Mouse (Mus musculus): ENCODE measurements at regions not wholly inside any gene's neighbourhood (a gene's known extent, or its start where the extent isn't known, plus 50 kb on each side); places are given as distances from the start of the nearest gene placed in this dataset.

DNA sequence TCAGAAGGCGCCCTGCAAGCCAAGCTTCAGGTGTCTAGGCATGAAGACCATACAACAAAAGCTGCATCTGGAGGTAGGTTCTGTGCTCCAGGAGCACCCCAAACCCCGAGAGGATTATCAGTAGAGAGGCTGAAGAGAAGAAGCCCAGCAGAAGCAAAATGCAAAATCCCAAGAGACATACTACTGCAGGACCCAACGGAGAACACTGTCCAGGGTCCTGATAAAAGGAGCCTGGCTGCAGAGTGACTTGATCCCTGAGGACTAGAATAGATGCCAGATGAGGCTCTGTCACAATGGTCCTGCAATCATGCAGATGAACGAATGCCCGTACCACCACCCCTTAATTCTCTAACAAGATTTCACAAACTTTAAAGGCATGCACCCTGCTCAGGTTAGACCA lies 455.0 kb upstream of the Kdm8 start:
- H3K27me3 ChIP-seq (replicated peaks) = no peaks in the 10 kb centered on the region
- ATAC-seq (ENCODE audit: low FRiP score, low read depth) = no peak
- H3K4me1 ChIP-seq = no peaks in the 10 kb centered on the region
- 70% methylated on average over 5 of the region's 5 CpGs for WGBS
- H3K9me3 ChIP-seq = no peaks in the 10 kb centered on the region
- H3K27ac ChIP-seq = no peak overlapping the region
- no peaks in the 10 kb centered on the region for H3K36me3 ChIP-seq
- H3K4me2 ChIP-seq (replicated peaks) = no peak overlapping the region
- H3K4me3 ChIP-seq = no peak overlapping the region
- no peak overlapping the region for H3K9ac ChIP-seq

DNA sequence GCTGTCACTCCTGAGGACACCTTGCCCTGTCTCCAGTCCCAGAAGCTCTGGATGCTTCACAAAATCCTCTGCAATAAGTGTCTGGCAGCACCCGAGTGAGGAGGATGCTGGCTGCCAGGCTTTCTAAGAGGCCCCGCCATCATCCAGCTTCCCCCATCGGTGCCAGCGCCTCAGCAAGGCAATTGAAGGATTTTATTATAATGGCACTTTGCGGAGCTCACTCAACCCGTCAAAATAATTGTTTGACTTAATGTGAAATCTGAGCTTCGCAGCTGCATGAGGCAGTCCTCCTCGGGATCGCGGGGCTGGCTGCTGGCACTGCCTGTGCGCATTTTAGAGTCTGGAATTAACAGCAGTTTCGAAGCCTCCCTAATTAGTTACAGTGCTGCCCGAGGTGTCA lies 453.8 kb upstream of the Kdm8 start:
- peak overlapping the region; percentile 36 for H3K4me2 ChIP-seq (replicated peaks)
- no peak for ATAC-seq (ENCODE audit: low FRiP score, low read depth)
- H3K27me3 ChIP-seq (replicated peaks) = no peaks in the 10 kb centered on the region
- 22% methylated on average over 13 of the region's 13 CpGs for WGBS
- no peaks in the 10 kb centered on the region for H3K4me1 ChIP-seq
- no peak overlapping the region for H3K9ac ChIP-seq
- H3K4me3 ChIP-seq = no peak overlapping the region
- no peaks in the 10 kb centered on the region for H3K36me3 ChIP-seq
- H3K27ac ChIP-seq = no peak overlapping the region
- H3K9me3 ChIP-seq = peaks cover under 1% of the 10 kb centered on the region; the same call in 1 of the 2 replicates

DNA sequence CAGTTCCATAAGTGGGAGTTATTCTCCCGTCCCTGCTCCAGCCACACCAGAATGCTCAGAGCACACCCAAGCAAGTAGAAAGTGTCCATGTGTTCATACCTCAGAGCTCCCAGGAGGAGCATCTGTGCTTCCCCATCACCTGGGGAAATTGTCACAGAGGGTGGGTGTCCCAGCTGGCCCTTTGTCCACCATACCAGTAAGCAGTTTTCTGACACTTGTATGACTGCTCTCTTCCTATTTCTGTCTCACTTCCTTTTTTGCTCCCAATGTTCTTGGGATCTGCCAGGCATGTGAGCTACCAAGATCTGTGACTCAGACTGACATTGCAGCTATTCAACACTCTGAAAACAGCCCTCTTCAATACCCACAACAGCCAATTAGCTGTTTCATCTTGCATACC lies 447.9 kb upstream of the Kdm8 start:
- no peak for ATAC-seq (ENCODE audit: low FRiP score, low read depth)
- H3K4me1 ChIP-seq = no peaks in the 10 kb centered on the region
- H3K9ac ChIP-seq = no peak overlapping the region
- no peaks in the 10 kb centered on the region for H3K36me3 ChIP-seq
- H3K27ac ChIP-seq = no peak overlapping the region
- peaks cover 4% of the 10 kb centered on the region; the same call in 1 of the 2 replicates for H3K9me3 ChIP-seq
- H3K4me3 ChIP-seq = no peak overlapping the region
- 97% methylated on average over 1 of the region's 1 CpGs for WGBS
- H3K27me3 ChIP-seq (replicated peaks) = no peaks in the 10 kb centered on the region
- H3K4me2 ChIP-seq (replicated peaks) = no peak overlapping the region

DNA sequence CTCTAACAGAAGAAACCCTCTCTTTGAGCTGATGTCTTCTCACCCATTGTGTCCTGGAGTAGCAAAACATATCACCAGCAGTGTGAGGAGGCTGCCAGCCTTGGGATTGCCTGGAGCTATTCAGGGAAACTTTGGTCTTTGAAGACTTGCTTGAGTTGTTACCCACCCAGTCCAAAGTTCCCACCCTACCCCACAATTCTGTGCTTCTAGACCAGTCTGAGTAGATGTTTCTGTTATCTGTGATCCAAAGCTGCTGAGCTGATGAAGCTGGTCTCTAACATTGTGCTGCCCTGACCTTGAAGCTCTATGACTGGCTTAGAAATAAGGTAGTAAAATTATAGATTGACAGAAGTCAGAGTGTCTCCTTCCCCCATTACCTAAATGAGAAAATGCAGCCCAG lies 443.8 kb upstream of the Kdm8 start:
- Histone ChIP-seq H3K27me3 (replicated peaks) (no peaks in the 10 kb centered on the region), H3K4me1 (no peaks in the 10 kb centered on the region), H3K4me2 (replicated peaks) (no peak overlapping the region), H3K4me3 (no peak overlapping the region), H3K9ac (no peak overlapping the region), H3K36me3 (no peaks in the 10 kb centered on the region), H3K9me3 (peaks cover 4% of the 10 kb centered on the region; the same call in 1 of the 2 replicates), H3K27ac (no peak overlapping the region)
- ATAC-seq (ENCODE audit: low FRiP score, low read depth) = no peak

DNA sequence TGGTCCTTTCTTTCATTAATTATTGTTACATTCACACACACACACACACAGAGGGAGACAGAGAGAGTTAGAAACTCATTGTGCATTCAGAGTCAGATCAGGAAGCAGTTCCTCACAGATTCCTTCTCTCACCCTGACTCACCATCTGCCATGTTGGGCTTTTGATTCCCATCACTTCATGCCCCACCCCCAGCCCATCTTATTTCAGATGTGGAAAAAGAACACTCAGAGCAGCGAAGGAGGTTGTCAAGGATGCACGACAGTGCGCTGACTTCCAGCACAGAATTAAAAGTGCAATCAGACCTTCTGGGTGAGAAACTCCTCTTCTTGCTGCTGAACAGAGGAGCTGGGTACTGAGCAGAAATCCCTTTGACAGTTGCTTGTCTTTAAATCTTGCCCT lies 438.8 kb upstream of the Kdm8 start:
- H3K36me3 ChIP-seq = no peaks in the 10 kb centered on the region
- 72% methylated on average over 3 of the region's 3 CpGs for WGBS
- H3K4me3 ChIP-seq = no peak overlapping the region
- no peak overlapping the region for H3K27ac ChIP-seq
- no peaks in the 10 kb centered on the region for H3K9me3 ChIP-seq
- no peak for ATAC-seq (ENCODE audit: low FRiP score, low read depth)
- no peak overlapping the region for H3K9ac ChIP-seq
- H3K4me2 ChIP-seq (replicated peaks) = no peak overlapping the region
- H3K27me3 ChIP-seq (replicated peaks) = no peaks in the 10 kb centered on the region
- H3K4me1 ChIP-seq = no peaks in the 10 kb centered on the region

DNA sequence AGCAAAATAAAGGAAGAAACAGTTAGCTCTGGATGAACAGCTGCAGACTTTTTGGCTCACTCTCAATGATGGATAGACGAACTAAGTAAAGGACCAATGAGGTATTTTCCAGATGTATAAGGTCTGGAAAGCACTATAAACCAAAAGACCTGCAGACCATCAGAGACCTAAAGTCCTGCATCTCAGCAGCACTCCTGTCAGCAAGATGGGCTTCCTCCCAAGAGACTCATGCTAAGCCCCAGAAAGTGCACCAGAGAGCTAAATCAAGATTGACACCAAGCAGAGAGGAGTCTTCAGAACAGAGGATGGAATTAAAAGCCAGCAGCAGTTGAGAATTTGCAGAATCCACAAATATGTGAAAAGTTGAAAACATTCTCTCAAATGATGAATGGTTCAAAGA lies 425.2 kb upstream of the Kdm8 start:
- Histone ChIP-seq H3K4me3 (no peak overlapping the region), H3K4me2 (replicated peaks) (no peak overlapping the region), H3K27me3 (replicated peaks) (no peaks in the 10 kb centered on the region), H3K36me3 (no peaks in the 10 kb centered on the region), H3K4me1 (no peaks in the 10 kb centered on the region), H3K9me3 (no peaks in the 10 kb centered on the region), H3K9ac (no peak overlapping the region), H3K27ac (no peak overlapping the region)
- 61% methylated on average over 1 of the region's 1 CpGs for WGBS
- ATAC-seq (ENCODE audit: low FRiP score, low read depth) = no peak

DNA sequence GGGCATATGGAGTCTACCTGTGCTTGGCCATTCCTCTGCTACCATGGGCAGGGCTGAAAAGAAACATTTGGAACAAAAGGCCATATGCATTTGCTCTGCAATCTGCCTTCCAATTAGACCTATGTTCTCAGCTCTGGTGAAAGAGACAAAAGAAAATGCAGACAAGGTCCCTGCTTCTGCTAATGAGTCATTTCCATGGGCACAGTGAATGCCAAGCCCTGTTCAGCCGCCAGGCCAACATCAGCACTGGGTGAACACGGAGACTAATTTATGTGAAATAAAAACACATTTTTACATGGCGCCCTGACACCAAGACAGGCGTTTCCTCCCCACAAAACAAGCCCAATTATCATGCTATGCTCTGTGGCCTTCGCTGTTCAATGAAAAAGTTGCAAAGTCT lies 419.5 kb upstream of the Kdm8 start:
- Histone ChIP-seq H3K27me3 (replicated peaks) (no peaks in the 10 kb centered on the region), H3K4me2 (replicated peaks) (no peak overlapping the region), H3K27ac (no peak overlapping the region), H3K9me3 (no peaks in the 10 kb centered on the region), H3K9ac (no peak overlapping the region), H3K4me1 (no peaks in the 10 kb centered on the region), H3K4me3 (no peak overlapping the region), H3K36me3 (no peaks in the 10 kb centered on the region)
- no peak for ATAC-seq (ENCODE audit: low FRiP score, low read depth)
- WGBS = 82% methylated on average over 5 of the region's 5 CpGs

DNA sequence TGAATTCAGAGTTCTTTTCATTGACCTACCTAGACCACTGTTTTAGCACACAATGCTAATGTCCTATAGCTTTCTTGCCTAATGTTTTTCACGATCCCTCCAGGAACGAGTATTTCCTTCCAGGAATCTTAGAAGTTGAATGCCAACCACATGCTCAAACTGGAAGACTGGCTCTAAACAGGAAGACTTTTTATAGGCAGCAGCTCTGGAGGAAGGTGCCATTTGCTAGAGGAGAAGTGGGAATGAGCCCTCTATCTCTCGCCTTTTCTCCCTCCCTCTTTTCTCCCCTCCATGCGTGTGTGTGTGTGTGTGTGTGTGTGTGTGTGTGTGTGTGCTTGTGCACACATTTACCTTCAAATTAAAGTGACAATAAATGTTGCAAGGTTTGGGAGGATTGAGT lies 410.7 kb upstream of the Kdm8 start:
- Histone ChIP-seq H3K27me3 (replicated peaks) (no peaks in the 10 kb centered on the region), H3K4me2 (replicated peaks) (no peak overlapping the region), H3K4me3 (no peak overlapping the region), H3K4me1 (0 out of 2 replicates have a peak, but pooled peaks cover under 1% of the 10 kb centered on the region), H3K9ac (no peak overlapping the region), H3K9me3 (no peaks in the 10 kb centered on the region), H3K36me3 (no peaks in the 10 kb centered on the region), H3K27ac (no peak overlapping the region)
- WGBS = 77% methylated on average over 4 of the region's 4 CpGs
- no peak for ATAC-seq (ENCODE audit: low FRiP score, low read depth)

DNA sequence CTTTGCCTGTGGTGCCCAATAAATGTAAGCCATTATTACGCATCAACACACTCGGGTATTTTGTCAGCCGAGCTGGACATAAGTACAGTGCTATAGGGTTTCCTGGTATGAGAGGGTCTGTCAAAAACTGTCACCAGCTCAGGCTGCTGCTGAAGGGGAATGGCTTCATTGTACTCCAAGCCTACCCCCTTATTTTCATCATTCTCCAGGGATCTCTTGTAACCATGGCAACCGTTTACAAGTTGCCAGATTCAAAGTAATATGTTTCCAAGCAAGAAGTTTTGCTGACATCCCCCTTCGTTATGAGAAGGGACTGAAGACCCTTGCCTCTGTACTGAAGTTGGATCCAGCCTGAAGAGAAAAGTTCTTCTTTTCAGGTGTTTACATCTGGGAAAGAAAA lies 410.3 kb upstream of the Kdm8 start:
- no peak overlapping the region for H3K4me2 ChIP-seq (replicated peaks)
- no peak for ATAC-seq (ENCODE audit: low FRiP score, low read depth)
- 84% methylated on average over 5 of the region's 5 CpGs for WGBS
- no peak overlapping the region for H3K4me3 ChIP-seq
- H3K4me1 ChIP-seq = peaks cover 4% of the 10 kb centered on the region; the same call in 1 of the 2 replicates
- no peaks in the 10 kb centered on the region for H3K36me3 ChIP-seq
- no peaks in the 10 kb centered on the region for H3K27me3 ChIP-seq (replicated peaks)
- no peak overlapping the region for H3K9ac ChIP-seq
- H3K27ac ChIP-seq = no peak overlapping the region
- H3K9me3 ChIP-seq = no peaks in the 10 kb centered on the region

DNA sequence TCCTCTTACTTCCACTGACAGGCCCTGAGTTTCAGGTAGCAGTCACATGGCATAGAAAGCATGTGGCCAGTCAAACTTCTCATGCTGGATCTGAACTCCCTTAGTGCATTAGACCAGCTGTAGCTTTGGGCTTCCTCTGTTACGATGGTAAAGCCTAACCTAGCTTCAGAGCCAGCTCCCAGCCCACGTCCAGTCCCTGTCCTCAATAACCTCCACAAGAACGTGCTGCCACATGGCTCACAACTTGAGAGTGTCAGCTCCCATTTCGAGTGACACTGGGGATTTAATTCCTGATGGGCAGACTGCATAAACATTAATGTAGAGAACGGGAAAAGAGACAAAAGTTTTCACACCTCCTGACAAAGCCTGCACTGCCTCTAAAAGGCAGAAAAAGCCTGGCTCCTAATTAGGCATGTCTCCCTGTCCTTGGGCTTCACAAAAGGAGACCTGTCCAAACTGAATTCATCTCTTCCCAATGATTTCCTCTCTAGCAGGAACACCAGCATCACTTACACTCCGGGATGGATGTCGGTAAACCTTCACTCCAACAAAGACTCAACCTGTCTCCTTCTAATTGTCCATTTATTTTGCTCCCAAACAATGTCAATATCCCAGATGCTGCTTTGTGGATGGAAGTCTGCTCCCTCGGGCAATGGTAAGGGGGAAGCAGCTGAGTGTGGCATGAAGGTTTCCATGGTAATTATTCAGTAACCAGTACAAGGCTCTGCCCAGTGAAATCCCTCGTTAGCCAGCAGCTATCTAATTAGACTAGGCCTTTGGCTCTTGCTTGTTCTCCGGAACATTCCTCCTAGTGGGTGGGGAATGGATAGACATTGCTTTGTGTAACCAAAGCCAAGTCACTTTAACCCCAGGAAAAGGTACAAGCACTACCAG lies 408.1 kb upstream of the Kdm8 start:
- peak; percentile 44; the same call in 1 of the 2 replicates for ATAC-seq (ENCODE audit: low FRiP score, low read depth)
- H3K4me2 ChIP-seq (replicated peaks) = no peak overlapping the region
- H3K4me3 ChIP-seq = no peak overlapping the region
- 54% methylated on average over 10 of the region's 10 CpGs for WGBS
- H3K9ac ChIP-seq = no peak overlapping the region
- H3K4me1 ChIP-seq = peaks cover 9% of the 10 kb centered on the region; the same call in 1 of the 2 replicates
- no peaks in the 10 kb centered on the region for H3K27me3 ChIP-seq (replicated peaks)
- no peaks in the 10 kb centered on the region for H3K36me3 ChIP-seq
- no peak overlapping the region for H3K27ac ChIP-seq
- no peaks in the 10 kb centered on the region for H3K9me3 ChIP-seq

DNA sequence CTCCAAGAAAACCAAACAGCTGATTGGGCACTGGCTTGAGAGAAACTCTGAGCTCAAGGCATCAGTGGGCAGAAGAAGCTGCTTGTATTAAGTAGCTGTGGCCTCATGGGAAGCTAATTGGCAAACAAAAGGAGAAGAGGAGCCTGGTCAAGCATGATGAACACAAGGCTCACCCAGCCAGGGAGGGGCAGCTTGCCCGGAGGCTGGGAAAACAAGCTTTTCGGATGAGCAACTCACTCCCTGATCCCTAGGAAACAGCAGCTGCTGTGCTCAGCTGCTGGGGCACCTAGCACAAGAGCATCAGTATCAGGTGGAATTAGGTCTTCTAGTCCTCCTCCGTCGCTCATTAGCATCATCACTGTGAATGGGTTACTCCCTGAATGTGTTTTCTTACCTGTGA lies 405.6 kb upstream of the Kdm8 start:
- ATAC-seq (ENCODE audit: low FRiP score, low read depth) = 0 out of 2 replicates have a peak, but pooled peaks have one; percentile 23
- H3K27ac ChIP-seq = no peak overlapping the region
- H3K4me2 ChIP-seq (replicated peaks) = no peak overlapping the region
- WGBS = 57% methylated on average over 4 of the region's 4 CpGs
- no peaks in the 10 kb centered on the region for H3K36me3 ChIP-seq
- H3K27me3 ChIP-seq (replicated peaks) = no peaks in the 10 kb centered on the region
- H3K4me3 ChIP-seq = no peak overlapping the region
- H3K9ac ChIP-seq = no peak overlapping the region
- no peaks in the 10 kb centered on the region for H3K9me3 ChIP-seq
- peaks cover 9% of the 10 kb centered on the region; the same call in 1 of the 2 replicates for H3K4me1 ChIP-seq

DNA sequence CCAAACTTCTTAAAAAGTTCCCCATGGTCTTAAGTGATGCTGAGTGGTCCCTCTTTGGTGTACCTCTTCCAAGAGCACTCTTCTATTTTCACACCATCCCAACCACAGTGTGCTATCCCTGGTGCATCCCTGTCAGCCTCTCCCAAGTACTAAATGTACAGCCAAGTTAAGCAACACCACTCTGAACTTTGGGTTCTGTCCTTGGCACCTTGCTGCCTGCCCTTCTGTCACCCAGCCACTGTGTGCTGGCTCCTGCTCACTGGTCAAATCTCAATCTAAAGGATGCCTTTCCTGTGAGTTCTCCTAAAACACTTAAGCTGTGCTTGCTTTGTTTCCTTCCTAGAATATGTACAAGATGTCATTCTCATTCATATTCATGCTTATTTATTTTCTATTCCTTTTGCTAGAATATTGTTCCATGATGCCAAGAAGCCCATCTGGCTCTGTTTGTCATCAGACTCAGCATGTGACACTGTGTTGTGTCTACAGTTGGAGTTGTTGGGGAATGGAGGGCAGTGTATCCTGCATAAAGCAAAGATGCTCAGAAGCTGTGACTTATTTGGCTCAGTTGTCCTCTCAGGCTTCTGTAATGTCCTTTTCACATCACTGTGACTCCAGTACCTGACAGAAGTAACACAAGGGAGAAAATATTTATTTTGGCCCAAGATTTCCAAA lies 388.4 kb upstream of the Kdm8 start:
- H3K4me1 ChIP-seq = no peaks in the 10 kb centered on the region
- no peaks in the 10 kb centered on the region for H3K36me3 ChIP-seq
- H3K9ac ChIP-seq = no peak overlapping the region
- H3K27ac ChIP-seq = no peak overlapping the region
- H3K4me2 ChIP-seq (replicated peaks) = no peak overlapping the region
- no peak for ATAC-seq (ENCODE audit: low FRiP score, low read depth)
- no peaks in the 10 kb centered on the region for H3K27me3 ChIP-seq (replicated peaks)
- no peak overlapping the region for H3K4me3 ChIP-seq
- no peaks in the 10 kb centered on the region for H3K9me3 ChIP-seq
